Mouse (Mus musculus): ENCODE data around the gene Rps16. TPM values are rescaled to one million over a fixed set of nuclear protein-coding genes. Genes with fewer than 3 reads are reported as not detected.

Rps16 gene
- polyA plus RNA-seq, 2 experiments from 2014 or later = 1,380 to 1,513 TPM

DNA sequence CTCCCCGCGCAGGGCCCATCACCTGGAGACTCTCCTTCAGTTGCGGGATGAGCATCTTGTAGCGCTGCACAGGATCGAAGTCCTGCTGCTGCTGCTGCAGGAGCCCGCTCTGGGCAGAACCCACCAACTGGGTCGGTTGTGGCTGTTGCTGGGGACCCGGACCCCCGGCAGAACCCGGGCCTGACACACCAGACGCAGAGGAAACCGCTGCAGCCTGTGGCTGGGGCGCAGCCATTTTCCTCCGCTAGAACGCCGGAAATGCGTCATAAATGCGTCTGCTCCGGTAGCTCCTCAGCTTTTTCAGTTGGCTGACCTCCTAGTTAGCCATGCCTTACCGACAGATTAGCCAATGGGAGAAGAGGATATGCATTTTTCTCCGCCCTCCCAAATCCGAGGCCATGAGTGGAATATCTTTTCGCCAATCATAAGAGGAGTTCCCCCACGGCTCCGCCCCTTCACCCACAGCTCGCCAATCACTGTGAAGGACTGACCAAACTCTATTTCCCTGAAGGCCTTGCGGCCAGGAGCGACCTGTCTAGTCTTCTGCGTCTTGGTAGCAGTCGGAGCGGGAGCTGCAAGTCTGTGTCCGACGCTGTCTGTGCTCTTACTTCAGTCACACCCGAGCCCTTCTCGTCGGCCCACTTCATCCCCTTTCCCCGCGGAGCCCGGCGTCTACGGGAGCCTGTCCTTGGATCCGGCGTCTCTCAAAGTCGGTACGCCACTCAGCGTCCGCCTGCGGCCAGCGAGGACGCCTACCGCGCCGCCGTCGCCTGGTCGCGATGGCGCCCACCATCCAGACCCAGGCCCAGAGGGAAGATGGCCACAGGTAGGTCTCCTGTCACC lies 42.2 kb downstream of the Rps16 start, which contains the start of the genes Med29 and Paf1:
TSS of gene Med29 (minus strand) at position 280 of the 843 bp plus-strand sequence.
TSS of gene Paf1 (plus strand) at position 523 of the 843 bp plus-strand sequence.
- ATAC-seq = peak; percentile 96

DNA sequence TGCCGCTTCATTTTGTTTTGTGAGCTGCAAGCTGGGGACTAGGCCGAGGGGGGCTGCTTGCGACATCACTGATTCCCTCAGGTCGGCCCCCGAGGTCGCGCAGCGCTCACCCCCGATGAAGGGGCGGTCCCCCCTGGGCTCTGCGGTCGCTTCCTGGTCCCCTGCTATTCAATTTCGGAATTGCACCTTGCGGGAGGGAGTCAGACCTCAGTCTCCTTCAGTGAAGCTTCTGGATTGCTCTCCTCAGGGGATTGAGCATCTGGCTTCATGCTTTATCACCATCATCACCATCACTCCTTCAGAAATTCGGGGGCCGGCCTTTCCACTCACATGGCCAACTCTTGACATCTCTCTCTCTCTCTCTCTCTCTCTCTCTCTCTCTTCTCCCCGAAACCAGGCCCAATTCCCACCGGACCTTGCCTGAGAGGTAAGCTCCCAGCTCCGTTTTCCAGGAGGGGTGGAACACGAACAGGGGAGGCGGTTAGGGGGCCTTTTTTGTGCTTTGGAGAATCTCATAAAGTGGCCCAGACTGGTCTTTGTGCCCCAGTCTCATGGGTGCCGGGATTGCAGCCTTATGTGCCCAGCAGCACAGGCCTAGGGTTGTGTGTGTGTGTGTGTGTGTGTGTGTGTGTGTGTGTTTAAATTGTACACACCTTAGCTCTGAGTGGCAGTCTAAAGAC lies 43.0 kb downstream of the Rps16 start:
- ATAC-seq = peak; percentile 3

DNA sequence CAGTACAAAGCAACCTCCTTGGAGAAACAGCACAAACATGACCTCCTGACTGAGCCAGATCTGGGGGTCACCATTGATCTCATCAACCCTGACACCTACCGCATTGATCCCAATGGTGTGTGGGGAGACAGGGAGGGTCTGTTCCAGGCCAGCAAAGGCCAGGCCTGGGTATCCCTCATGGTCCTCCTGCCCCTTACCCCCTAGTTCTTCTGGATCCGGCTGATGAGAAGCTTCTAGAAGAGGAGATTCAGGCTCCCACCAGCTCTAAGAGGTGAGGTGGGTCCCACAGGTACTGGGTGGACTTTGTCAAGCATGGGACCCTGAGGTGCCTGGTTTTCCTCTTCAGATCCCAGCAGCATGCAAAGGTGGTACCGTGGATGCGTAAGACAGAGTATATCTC lies 45.0 kb downstream of the Rps16 start:
- ATAC-seq = no peak

GRCm38 (mm10) chr7:28398000-28398399 lies 47.5 kb downstream of the Rps16 start:
- no peak for ATAC-seq

DNA sequence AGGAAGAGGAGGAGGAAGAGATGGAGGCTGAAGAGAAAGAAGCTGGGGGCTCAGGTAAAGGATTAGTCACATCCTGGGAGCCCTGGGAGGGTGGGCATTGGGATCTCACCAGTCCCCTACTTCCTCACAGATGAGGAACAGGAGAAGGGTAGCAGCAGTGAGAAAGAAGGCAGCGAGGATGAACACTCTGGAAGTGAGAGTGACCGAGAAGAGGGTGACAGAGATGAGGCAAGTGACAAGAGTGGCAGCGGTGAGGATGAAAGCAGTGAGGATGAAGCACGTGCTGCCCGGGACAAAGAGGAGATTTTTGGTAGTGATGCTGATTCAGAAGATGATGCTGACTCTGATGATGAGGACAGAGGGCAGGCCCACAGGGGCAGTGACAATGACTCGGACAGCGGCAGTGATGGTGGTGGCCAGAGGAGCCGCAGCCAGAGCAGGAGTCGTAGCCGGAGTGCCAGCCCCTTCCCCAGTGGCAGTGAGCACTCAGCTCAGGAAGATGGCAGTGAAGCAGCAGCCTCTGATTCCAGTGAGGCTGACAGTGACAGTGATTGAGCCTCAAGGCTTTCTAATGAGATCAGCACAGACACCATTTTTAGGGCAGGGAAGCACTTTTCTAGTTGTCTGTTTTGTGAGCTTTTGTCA lies 48.4 kb downstream of the Rps16 start:
- no peak for ATAC-seq

DNA sequence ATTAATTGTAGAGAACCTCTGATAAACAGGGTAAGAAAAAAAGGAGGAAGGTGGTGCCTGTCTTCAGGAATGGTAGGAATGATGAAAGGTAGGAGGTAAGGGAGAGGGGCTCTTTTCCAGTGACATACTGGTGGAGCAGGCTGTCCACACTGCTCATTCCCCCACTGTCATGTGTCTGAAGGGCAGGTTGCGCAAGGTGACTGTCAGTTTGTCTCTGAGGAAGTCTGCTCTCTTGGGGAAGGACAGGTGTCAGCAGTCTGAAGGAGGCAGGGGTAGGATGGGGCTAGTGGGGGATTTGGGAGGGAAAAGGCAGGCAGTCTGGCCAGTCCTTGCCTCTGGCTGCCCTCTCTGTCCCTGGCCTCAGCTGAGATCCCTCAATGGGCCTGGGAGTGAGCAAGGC lies 50.6 kb downstream of the Rps16 start:
- ATAC-seq = no peak

DNA sequence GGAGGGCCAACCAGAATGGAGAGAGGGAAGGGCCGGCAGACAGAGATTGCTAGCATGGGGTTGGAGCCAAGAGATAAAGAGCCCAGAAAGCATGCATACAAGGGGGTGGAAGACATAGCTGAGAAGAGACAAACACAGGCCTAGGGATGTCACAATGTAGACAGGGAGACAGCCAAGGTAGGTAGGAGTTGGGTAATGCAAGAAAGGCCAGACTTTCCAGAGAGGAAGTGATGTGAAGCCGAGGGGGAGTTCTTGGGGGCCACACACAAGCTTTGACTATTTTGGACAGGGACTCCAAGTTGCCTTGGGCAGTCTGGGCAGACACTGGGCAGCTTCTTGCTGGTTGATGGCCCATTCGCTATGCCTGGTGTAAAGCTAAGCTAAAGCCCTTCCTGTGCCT lies 51.5 kb downstream of the Rps16 start:
- ATAC-seq = no peak

Other genes with a start within 250 kb of the Rps16 start
- gene 9530053A07Rik, start 221.2 kb upstream of the Rps16 start, polyA plus RNA-seq (2017; shearing (Covaris generic)) = not detected
- 10 to 100 TPM; 57.9 to 70.7 TPM for gene Fbl, start 180.9 kb upstream of the Rps16 start, polyA plus RNA-seq (2017; shearing (Covaris generic))
- gene Dyrk1b, start 171.2 kb upstream of the Rps16 start, polyA plus RNA-seq (2017; shearing (Covaris generic)) = 1 to 10 TPM; 1.2 to 1.5 TPM
- gene Eid2, start 82.8 kb upstream of the Rps16 start, polyA plus RNA-seq (2017; shearing (Covaris generic)) = under 1 TPM; 0.36 to 0.48 TPM
- gene Eid2b, start 72.9 kb upstream of the Rps16 start, polyA plus RNA-seq (2017; shearing (Covaris generic)) = 1 to 10 TPM; 1.0 to 1.1 TPM
- gene Selenov, start 59.5 kb upstream of the Rps16 start, polyA plus RNA-seq (2017; shearing (Covaris generic)) = not detected
- gene Dll3, start 48.4 kb upstream of the Rps16 start, polyA plus RNA-seq (2017; shearing (Covaris generic)) = under 1 TPM in 1 of 2 experiments, not detected in 1; 0.17 TPM
- 10 to 100 TPM; 31.2 to 41.1 TPM for gene Timm50, start 38.6 kb upstream of the Rps16 start, polyA plus RNA-seq (2017; shearing (Covaris generic))
- 100 to 1,000 TPM in 1 of 2 experiments, 10 to 100 TPM in 1; 68.7 to 110 TPM for gene Supt5, start 11.9 kb upstream of the Rps16 start, polyA plus RNA-seq (2017; shearing (Covaris generic))
- 10 to 100 TPM; 61.5 to 70.3 TPM for gene Plekhg2, start 21.9 kb downstream of the Rps16 start, polyA plus RNA-seq (2017; shearing (Covaris generic))
- 100 to 1,000 TPM; 107 to 125 TPM for gene Zfp36, start 29.6 kb downstream of the Rps16 start, polyA plus RNA-seq (2017; shearing (Covaris generic))
- gene Med29, start 42.1 kb downstream of the Rps16 start, polyA plus RNA-seq (2017; shearing (Covaris generic)) = 10 to 100 TPM; 29.7 to 30.6 TPM
- gene Paf1, start 42.3 kb downstream of the Rps16 start, polyA plus RNA-seq (2017; shearing (Covaris generic)) = 10 to 100 TPM; 49.2 to 65.4 TPM
- gene Gmfg, start 86.8 kb downstream of the Rps16 start, polyA plus RNA-seq (2017; shearing (Covaris generic)) = 100 to 1,000 TPM; 694 to 773 TPM
- not detected for gene Lrfn1, start 101.3 kb downstream of the Rps16 start, polyA plus RNA-seq (2017; shearing (Covaris generic))
- gene Ifnl2, start 159.8 kb downstream of the Rps16 start, polyA plus RNA-seq (2017; shearing (Covaris generic)) = not detected
- not detected for gene Ifnl3, start 172.2 kb downstream of the Rps16 start, polyA plus RNA-seq (2017; shearing (Covaris generic))
- gene Sycn, start 190.2 kb downstream of the Rps16 start, polyA plus RNA-seq (2017; shearing (Covaris generic)) = not detected
- gene Nccrp1, start 196.6 kb downstream of the Rps16 start, polyA plus RNA-seq (2017; shearing (Covaris generic)) = not detected
- gene Samd4b, start 247.5 kb downstream of the Rps16 start, polyA plus RNA-seq (2017; shearing (Covaris generic)) = 1 to 10 TPM; 6.2 to 7.4 TPM
- gene Pak4, start 247.5 kb downstream of the Rps16 start, polyA plus RNA-seq (2017; shearing (Covaris generic)) = 1 to 10 TPM; 2.3 to 2.8 TPM

All from activated CD4-positive, CD25-positive, alpha-beta regulatory T cell, adult 4 months (primary cell).